Mouse (Mus musculus): Measurements from ENCODE around the gene Nxpe5.

DNA sequence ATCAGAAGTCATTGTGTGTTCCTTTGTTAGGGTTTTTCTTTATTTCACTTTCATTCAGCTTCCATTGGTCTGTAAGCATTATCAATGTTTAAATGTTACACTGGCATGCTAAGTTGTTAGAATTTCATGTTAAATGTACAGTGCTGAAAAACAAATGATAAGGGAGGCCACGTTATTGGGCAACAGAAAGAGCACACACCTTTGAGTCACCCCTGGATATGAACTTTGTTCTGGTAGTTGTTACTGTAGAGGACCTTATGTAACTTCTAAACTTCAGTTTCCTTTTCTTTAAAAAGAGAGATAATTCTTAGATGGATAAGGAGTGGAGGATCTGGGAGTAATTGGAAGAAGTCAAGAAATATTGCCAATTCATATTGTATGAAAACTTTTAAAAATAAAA is 65.9 kb downstream of the Nxpe5 start:
- TF ChIP-seq ZNF384 (IDR thresholded peaks at IDR 0.05; ENCODE audit: low read depth, low read length) (no peak), HCFC1 (IDR thresholded peaks at IDR 0.05; ENCODE audit: borderline replicate concordance, insufficient read depth, low read length) (no peak), ZC3H11A (IDR thresholded peaks at IDR 0.05; ENCODE audit: borderline replicate concordance, low read depth, low read length) (no peak), CHD2 (IDR thresholded peaks at IDR 0.05; ENCODE audit: low read depth, low read length) (no peak), MAFK (IDR thresholded peaks at IDR 0.05; ENCODE audit: insufficient read depth, low read depth, low read length) (no peak)

Data from ES-E14 (cell line).